In genomic region chr1:66987558-66988190, GRCm38 (mm10) we compare ENCODE assay signal across 11 mouse cellular contexts. TPM values are rescaled to one million over a fixed set of nuclear protein-coding genes. Genes with fewer than 3 reads are reported as not detected.
A peak's percentile ranks its signal among the peaks of the same experiment; 100 is the strongest.
DNase-seq lines count a peak whose midpoint lies in the region; ATAC-seq and TF ChIP-seq lines count a peak whose summit lies in the region.
"Had no signal": no experiment of that assay in that cellular context is flagged by ENCODE, and none has a peak within 500 bp of the region (broad histone marks: within the 10 kb centered on the region; RNA-seq: fewer than 3 reads in every experiment).

No protein-coding gene starts in this region.

- 76% methylated on average over 18 of the region's 18 CpGs for WGBS in forebrain, embryonic 12.5 days
- WGBS in forebrain, embryonic 11.5 days: 81% methylated on average over 18 of the region's 18 CpGs
- WGBS in liver, postnatal 0 days (ENCODE audit: insufficient replicate concordance): 52% methylated on average over 18 of the region's 18 CpGs
- 85% methylated on average over 18 of the region's 18 CpGs for WGBS in limb, embryonic 10.5 days

- H3K4me2 ChIP-seq in forebrain, embryonic 12.5 days: no peak overlapping the region
- H3K4me2 ChIP-seq in forebrain, embryonic 11.5 days (ENCODE audit: low read depth, low read length, severe bottlenecking): no peak overlapping the region
- peak overlapping the region; percentile 4; the same call in 1 of the 2 replicates for H3K4me2 ChIP-seq in liver, postnatal 0 days (ENCODE audit: low read depth, low read length)

- intact Hi-C loops in left cerebral cortex, postnatal 10 days (cut with DNase I): no loop called here

- H3K36me3 ChIP-seq in forebrain, embryonic 12.5 days (replicated peaks): no peaks in the 10 kb centered on the region
- H3K36me3 ChIP-seq in forebrain, embryonic 11.5 days (ENCODE audit: control insufficient read depth, insufficient read depth, low read length): no peaks in the 10 kb centered on the region
- H3K36me3 ChIP-seq in liver, postnatal 0 days (replicated peaks; ENCODE audit: insufficient read depth, low read length): no peaks in the 10 kb centered on the region
- no peaks in the 10 kb centered on the region for H3K36me3 ChIP-seq in limb, embryonic 10.5 days

- H3K4me1 ChIP-seq in forebrain, embryonic 12.5 days: peaks cover 8% of the 10 kb centered on the region
- H3K4me1 ChIP-seq in forebrain, embryonic 11.5 days (replicated peaks; ENCODE audit: control insufficient read depth, insufficient read depth, low read length): no peaks in the 10 kb centered on the region
- H3K4me1 ChIP-seq in liver, postnatal 0 days (ENCODE audit: insufficient read depth): no peaks in the 10 kb centered on the region
- H3K4me1 ChIP-seq in limb, embryonic 10.5 days: peaks cover 15% of the 10 kb centered on the region

- no peak for DNase-seq in forebrain, embryonic 11.5 days (ENCODE audit: low spot score)
- peak; percentile 10 to 16 for DNase-seq in B cell, adult 2 months
- DNase-seq in liver, postnatal 0 days: peak; percentile 18
- no peak for DNase-seq in limb, embryonic 10.5 days (ENCODE audit: low spot score)
- DNase-seq in urinary bladder, postnatal 25 days (ENCODE audit: low spot score): no peak
- DNase-seq in left cerebral cortex, postnatal 10 days (ENCODE audit: extremely low spot score in 1 of 2, low spot score in 2 of 2): no peak
- DNase-seq: adrenal gland, postnatal 25 days had no signal

- TF ChIP-seq EP300 in liver, postnatal 0 days (IDR thresholded peaks at IDR 0.05; ENCODE audit: low read depth): no peak

- H3K9ac ChIP-seq in forebrain, embryonic 12.5 days: no peak overlapping the region
- no peak overlapping the region for H3K9ac ChIP-seq in forebrain, embryonic 11.5 days (ENCODE audit: low read length)
- no peak overlapping the region for H3K9ac ChIP-seq in liver, postnatal 0 days (replicated peaks)

- ATAC-seq in forebrain, embryonic 12.5 days (ENCODE audit: low FRiP score): 0 out of 2 replicates have a peak, but pooled peaks have one; percentile 39
- no peak for ATAC-seq in forebrain, embryonic 11.5 days (replicated peaks; ENCODE audit: low FRiP score)
- ATAC-seq in hematopoietic stem cell, adult 5-6 weeks (replicated peaks in 1 of 2; ENCODE audit: insufficient read depth in 1 of 2, low FRiP score in 2 of 2, low TSS enrichment in 1 of 2, low read depth in 1 of 2, poor library complexity in 2 of 2, severe bottlenecking in 2 of 2): peak; percentile 87 to 92
- ATAC-seq in liver, postnatal 0 days: peak; percentile 54

- TF ChIP-seq CTCF in liver, postnatal 0 days (IDR thresholded peaks at IDR 0.05; ENCODE audit: low read depth): no peak

- no peak overlapping the region for H3K4me3 ChIP-seq in forebrain, embryonic 12.5 days (replicated peaks)
- no peak overlapping the region for H3K4me3 ChIP-seq in forebrain, embryonic 11.5 days (ENCODE audit: low read depth, low read length)
- no peak overlapping the region for H3K4me3 ChIP-seq in liver, postnatal 0 days (ENCODE audit: low read depth, low read length)
- no peak overlapping the region for H3K4me3 ChIP-seq in limb, embryonic 10.5 days
- H3K4me3 ChIP-seq: myocyte had no signal

- no peaks in the 10 kb centered on the region for H3K9me3 ChIP-seq in forebrain, embryonic 12.5 days
- no peaks in the 10 kb centered on the region for H3K9me3 ChIP-seq in forebrain, embryonic 11.5 days (ENCODE audit: control insufficient read depth, low read length)
- no peaks in the 10 kb centered on the region for H3K9me3 ChIP-seq in liver, postnatal 0 days (ENCODE audit: low read length)
- no peaks in the 10 kb centered on the region for H3K9me3 ChIP-seq in limb, embryonic 10.5 days (replicated peaks)

- H3K27me3 ChIP-seq in forebrain, embryonic 12.5 days: no peaks in the 10 kb centered on the region
- no peaks in the 10 kb centered on the region for H3K27me3 ChIP-seq in forebrain, embryonic 11.5 days (ENCODE audit: control insufficient read depth, insufficient read depth, low read length)
- H3K27me3 ChIP-seq in liver, postnatal 0 days (ENCODE audit: insufficient read depth, low read length): no peaks in the 10 kb centered on the region
- H3K27me3 ChIP-seq in limb, embryonic 10.5 days (ENCODE audit: low read depth, poor library complexity, severe bottlenecking): no peaks in the 10 kb centered on the region

- no peak overlapping the region for H3K27ac ChIP-seq in forebrain, embryonic 12.5 days
- H3K27ac ChIP-seq in forebrain, embryonic 11.5 days (ENCODE audit: low read depth, low read length): no peak overlapping the region
- no peak overlapping the region for H3K27ac ChIP-seq in liver, postnatal 0 days (ENCODE audit: low read depth)
- no peak overlapping the region for H3K27ac ChIP-seq in limb, embryonic 10.5 days
- H3K27ac ChIP-seq: kidney, postnatal 0 days had no signal

RNA-seq across cellular contexts. Expression of gene Myl1, which starts 42.5 kb away (rescaled TPM):
- polyA plus RNA-seq in forebrain, embryonic 12.5 days (2016; fragmentation: Nextera tagmentation; extraction: Ambion mirVana): 0.37 and 2.7 TPM in 2 replicates
- polyA plus RNA-seq in forebrain, embryonic 11.5 days (2014; fragmentation: Nextera tagmentation; extraction: Ambion mirVana): 0.32 TPM in 1 of 2 replicates, not detected in the other
- total RNA-seq in hematopoietic stem cell, adult 5-6 weeks (2017): not detected in 2 replicates
- polyA plus RNA-seq in liver, postnatal 0 days (2015; fragmentation: Nextera tagmentation; extraction: Ambion mirVana): 6.0 and 153 TPM in 2 replicates
- 0.74 and 5.4 TPM in 2 replicates for polyA plus RNA-seq in limb, embryonic 10.5 days (2016; fragmentation: Nextera tagmentation; extraction: Ambion mirVana)
- under 1 TPM in 1 of 2 experiments, not detected in 1; 0.88 TPM for total RNA-seq in left cerebral cortex, postnatal 10 days (2021)

RNA-seq across cellular contexts. Expression of gene Lancl1, which starts 51.0 kb away (rescaled TPM):
- 90.5 and 92.2 TPM in 2 replicates for polyA plus RNA-seq in forebrain, embryonic 12.5 days (2016; fragmentation: Nextera tagmentation; extraction: Ambion mirVana)
- 75.4 and 85.7 TPM in 2 replicates for polyA plus RNA-seq in forebrain, embryonic 11.5 days (2014; fragmentation: Nextera tagmentation; extraction: Ambion mirVana)
- total RNA-seq in hematopoietic stem cell, adult 5-6 weeks (2017): 56.5 and 63.8 TPM in 2 replicates
- polyA plus RNA-seq in liver, postnatal 0 days (2015; fragmentation: Nextera tagmentation; extraction: Ambion mirVana): 25.5 and 26.8 TPM in 2 replicates
- polyA plus RNA-seq in limb, embryonic 10.5 days (2016; fragmentation: Nextera tagmentation; extraction: Ambion mirVana): 73.6 and 84.3 TPM in 2 replicates
- total RNA-seq in left cerebral cortex, postnatal 10 days (2021): 100 to 1,000 TPM; 154 to 161 TPM

Comparison
In these comparisons a context has a peak if more than half of its experiments do, and no peak if none do; other contexts are left out.
1. DNase-seq: peak in B cell, adult 2 months (2 of 2) and liver, postnatal 0 days (single experiment); none in forebrain, embryonic 11.5 days (single experiment), limb, embryonic 10.5 days (single experiment), urinary bladder, postnatal 25 days (single experiment) and left cerebral cortex, postnatal 10 days (0 of 2).